Mouse (Mus musculus) heart, embryonic 11.5 days (tissue): ENCODE results near the gene Apol9b. TPM values are rescaled to one million over a fixed set of nuclear protein-coding genes. Genes with fewer than 3 reads are reported as not detected.
A peak's percentile ranks its signal among the peaks of the same experiment; 100 is the strongest.

Experiments used
- ATAC-seq: fragments of 200-750 bp; cut with Nextera tagmentation; replicated peaks from 2 replicates; pipeline ENCODE4 v1.8.0; 2017; ENCODE audit warnings: moderate library complexity; ENCODE audit not compliant: insufficient number of reproducible peaks, low FRiP score, low TSS enrichment
- H3K27ac ChIP-seq: fragments of 300-500 bp; sonication (generic); 2 replicates; pipeline ENCODE4 v1.5.1; 2014; ENCODE audit warnings: mild to moderate bottlenecking, low read depth, low read length
- H3K27me3 ChIP-seq: fragments of 300-500 bp; sonication (generic); 2 replicates; pipeline ENCODE4 v1.6.1; 2014; ENCODE audit warnings: mild to moderate bottlenecking, low read length, mixed read lengths; ENCODE audit not compliant: control insufficient read depth, insufficient read depth
- H3K36me3 ChIP-seq: fragments of 300-500 bp; sonication (generic); 2 replicates; pipeline ENCODE4 v1.6.1; 2014; ENCODE audit warnings: mild to moderate bottlenecking, low read length, moderate library complexity, mixed read lengths; ENCODE audit not compliant: control insufficient read depth, insufficient read depth
- H3K4me1 ChIP-seq: fragments of 300-500 bp; sonication (generic); 2 replicates; pipeline ENCODE4 v1.6.1; 2014; ENCODE audit warnings: low read length; ENCODE audit not compliant: control insufficient read depth, insufficient read depth
- H3K4me2 ChIP-seq: fragments of 300-500 bp; sonication (generic); 2 replicates; pipeline ENCODE4 v1.6.1; 2014; ENCODE audit warnings: mild to moderate bottlenecking, moderate library complexity
- H3K4me3 ChIP-seq: fragments of 300-500 bp; sonication (generic); 2 replicates; pipeline ENCODE4 v1.5.1; 2014; ENCODE audit warnings: low read depth, low read length
- H3K9ac ChIP-seq: fragments of 300-500 bp; sonication (generic); 2 replicates; pipeline ENCODE4 v1.6.1; 2014; ENCODE audit warnings: mild to moderate bottlenecking, low read depth, low read length, moderate library complexity
- H3K9me3 ChIP-seq: fragments of 300-500 bp; sonication (generic); replicated peaks from 2 replicates; pipeline ENCODE4 v1.6.1; 2016; ENCODE audit warnings: low read length; ENCODE audit not compliant: control insufficient read depth
- WGBS: fragments of 180-500 bp; shearing (Covaris S2); extraction: QIAGEN DNeasy Blood & Tissue Kit; methylation state at CpG from one replicate; pipeline ENCODE4 v1.1.7; 2014; ENCODE audit not compliant: insufficient replicate concordance; 5-methylcytosine and 5-hydroxymethylcytosine counted together
- polyA plus RNA-seq: library from polyadenylated mRNA; unstranded; fragments of >200 nt; fragmentation: Nextera tagmentation; extraction: Ambion mirVana; gene quantifications from 2 replicates; pipeline ENCODE4 v1.2.1, GENCODE M21; 2014

The Apol9b gene
- polyA plus RNA-seq, 1 experiment from 2014 or later = 0.11 TPM

GRCm38 (mm10) chr15:77763702-77764101 lies 34.9 kb downstream of the Apol9b start:
- Histone ChIP-seq H3K36me3 (peaks cover 69% of the 10 kb centered on the region), H3K4me1 (no peaks in the 10 kb centered on the region), H3K9me3 (no peaks in the 10 kb centered on the region), H3K27ac (no peak overlapping the region), H3K27me3 (no peaks in the 10 kb centered on the region), H3K4me2 (no peak overlapping the region), H3K4me3 (no peak overlapping the region), H3K9ac (no peak overlapping the region)
- no peak for ATAC-seq
- 93% methylated on average over 11 of the region's 11 CpGs for WGBS

DNA sequence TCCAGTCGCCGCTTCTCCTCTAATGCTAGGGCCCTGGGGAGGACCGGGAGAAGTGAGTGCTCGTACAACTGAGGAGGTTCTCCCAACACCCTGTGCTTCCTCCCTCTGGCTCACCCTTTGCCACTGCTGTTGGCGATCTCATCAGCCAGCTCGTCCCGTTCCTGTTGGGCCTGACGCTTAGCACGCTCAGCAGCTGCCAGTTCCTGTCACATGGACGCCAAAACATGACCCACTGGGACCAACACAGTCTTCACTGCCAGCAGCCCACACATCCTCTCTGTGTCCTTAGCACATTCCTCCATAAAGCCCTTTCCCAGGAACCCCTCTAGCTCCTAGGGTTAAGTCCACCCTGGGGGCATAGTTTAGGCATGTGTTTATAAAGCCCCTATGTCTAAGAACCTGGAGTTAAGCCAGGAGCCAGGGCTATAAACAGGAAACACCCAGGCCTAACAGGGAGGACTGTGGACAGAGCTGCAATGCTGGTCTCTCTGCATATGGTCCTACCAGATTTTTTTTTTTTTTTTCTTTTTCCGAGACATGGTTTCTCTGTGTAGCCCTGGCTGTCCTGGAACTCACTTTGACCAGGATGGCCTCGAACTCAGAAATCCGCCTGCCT lies 35.7 kb downstream of the Apol9b start:
- Histone ChIP-seq H3K9ac (no peak overlapping the region), H3K27ac (no peak overlapping the region), H3K27me3 (no peaks in the 10 kb centered on the region), H3K9me3 (no peaks in the 10 kb centered on the region), H3K4me3 (no peak overlapping the region), H3K4me1 (no peaks in the 10 kb centered on the region), H3K4me2 (no peak overlapping the region), H3K36me3 (peaks cover 77% of the 10 kb centered on the region)
- ATAC-seq = no peak
- 79% methylated on average over 13 of the region's 13 CpGs for WGBS

- Histone ChIP-seq H3K4me1 (no peaks in the 10 kb centered on the region), H3K36me3 (peaks cover 79% of the 10 kb centered on the region), H3K27ac (no peak overlapping the region), H3K4me2 (no peak overlapping the region), H3K9me3 (no peaks in the 10 kb centered on the region), H3K27me3 (no peaks in the 10 kb centered on the region), H3K4me3 (no peak overlapping the region), H3K9ac (no peak overlapping the region)
- no peak for ATAC-seq
- WGBS = 91% methylated on average over 16 of the region's 16 CpGs
These were observed 36.8 kb downstream of the Apol9b start for GRCm38 (mm10) chr15:77765484-77766093.

DNA sequence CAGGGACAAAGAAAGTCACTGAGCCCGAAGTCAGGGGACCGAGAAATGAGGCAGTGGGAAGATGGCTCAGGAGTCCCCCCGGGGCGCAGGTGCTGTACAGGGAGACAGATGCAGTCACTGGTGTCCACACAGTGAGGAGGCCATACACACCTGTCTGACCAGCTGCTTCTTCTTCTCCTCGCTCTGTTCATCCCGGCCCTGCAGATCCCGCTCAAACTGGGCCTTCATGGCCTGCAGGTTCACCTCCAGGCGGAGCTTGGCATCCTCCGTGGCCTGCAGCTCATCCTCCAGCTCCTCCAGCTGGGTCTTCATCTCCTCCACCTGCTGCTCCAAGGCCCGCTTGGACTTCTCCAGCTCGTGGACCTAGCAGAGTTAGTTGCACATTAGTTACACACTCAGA lies 38.1 kb downstream of the Apol9b start:
- WGBS = 91% methylated on average over 11 of the region's 11 CpGs
- no peak overlapping the region for H3K4me2 ChIP-seq
- H3K27me3 ChIP-seq = no peaks in the 10 kb centered on the region
- peaks cover 85% of the 10 kb centered on the region for H3K36me3 ChIP-seq
- no peak overlapping the region for H3K27ac ChIP-seq
- H3K4me3 ChIP-seq = no peak overlapping the region
- no peaks in the 10 kb centered on the region for H3K9me3 ChIP-seq
- ATAC-seq = no peak
- no peak overlapping the region for H3K9ac ChIP-seq
- no peaks in the 10 kb centered on the region for H3K4me1 ChIP-seq

- peaks cover 86% of the 10 kb centered on the region for H3K36me3 ChIP-seq
- H3K27ac ChIP-seq = no peak overlapping the region
- no peak overlapping the region for H3K9ac ChIP-seq
- H3K4me3 ChIP-seq = no peak overlapping the region
- no peaks in the 10 kb centered on the region for H3K9me3 ChIP-seq
- no peak for ATAC-seq
- 89% methylated on average over 5 of the region's 5 CpGs for WGBS
- no peaks in the 10 kb centered on the region for H3K4me1 ChIP-seq
- no peak overlapping the region for H3K4me2 ChIP-seq
- H3K27me3 ChIP-seq = no peaks in the 10 kb centered on the region
These were observed 41.5 kb downstream of the Apol9b start for GRCm38 (mm10) chr15:77770341-77770740.

GRCm38 (mm10) chr15:77770942-77771341 lies 42.1 kb downstream of the Apol9b start:
- ATAC-seq = no peak
- Histone ChIP-seq H3K9me3 (no peaks in the 10 kb centered on the region), H3K4me1 (no peaks in the 10 kb centered on the region), H3K4me2 (no peak overlapping the region), H3K36me3 (peaks cover 84% of the 10 kb centered on the region), H3K27ac (no peak overlapping the region), H3K27me3 (no peaks in the 10 kb centered on the region), H3K9ac (no peak overlapping the region), H3K4me3 (no peak overlapping the region)
- WGBS = 94% methylated on average over 9 of the region's 9 CpGs

DNA sequence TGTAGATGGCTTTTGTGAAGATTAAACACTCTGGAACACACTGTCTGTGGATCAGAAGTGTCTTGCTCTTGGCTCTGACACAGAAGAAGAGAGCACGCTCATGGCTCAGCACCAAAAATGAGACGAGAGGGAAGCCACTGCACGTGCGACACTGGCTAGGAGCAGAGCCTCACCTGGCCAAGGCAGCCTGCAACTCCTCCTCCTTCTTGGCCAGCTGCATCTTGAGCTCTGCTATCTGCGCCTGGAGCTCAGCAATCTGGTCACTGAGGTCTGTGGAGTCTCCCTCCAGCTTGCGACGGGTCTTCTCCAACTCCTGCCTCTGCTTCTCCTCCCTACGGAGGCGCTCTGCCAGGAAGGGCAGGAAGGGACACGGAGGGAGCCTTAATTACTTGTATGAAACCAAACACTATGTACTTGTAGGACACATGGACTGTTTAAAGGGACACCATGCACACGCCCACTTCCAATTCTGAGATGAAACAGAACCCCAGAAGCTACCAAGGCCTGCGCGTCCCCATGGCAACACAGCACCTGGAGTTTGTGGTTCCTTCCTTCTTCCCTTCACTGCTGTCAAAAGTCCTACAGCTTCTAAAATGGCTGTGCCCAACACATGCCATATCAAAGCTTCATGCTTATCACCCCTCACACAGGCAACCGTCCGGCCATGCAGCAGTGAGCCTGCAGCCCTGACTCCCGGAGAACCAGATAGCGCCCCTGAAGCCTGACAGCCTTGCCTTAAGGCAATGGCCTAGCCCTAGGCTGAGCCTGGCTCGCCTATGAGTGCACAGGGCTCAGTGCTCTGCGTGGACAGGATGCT lies 44.5 kb downstream of the Apol9b start:
- no peaks in the 10 kb centered on the region for H3K9me3 ChIP-seq
- H3K27me3 ChIP-seq = no peaks in the 10 kb centered on the region
- H3K36me3 ChIP-seq = peaks cover 77% of the 10 kb centered on the region
- 0 out of 2 replicates have a peak, but pooled peaks have one; percentile 10 for ATAC-seq
- H3K27ac ChIP-seq = no peak overlapping the region
- WGBS = 80% methylated on average over 19 of the region's 19 CpGs
- no peak overlapping the region for H3K4me3 ChIP-seq
- no peaks in the 10 kb centered on the region for H3K4me1 ChIP-seq
- H3K4me2 ChIP-seq = no peak overlapping the region
- no peak overlapping the region for H3K9ac ChIP-seq

- Histone ChIP-seq H3K4me1 (no peaks in the 10 kb centered on the region), H3K27ac (no peak overlapping the region), H3K9ac (no peak overlapping the region), H3K27me3 (no peaks in the 10 kb centered on the region), H3K4me2 (no peak overlapping the region), H3K36me3 (peaks cover 69% of the 10 kb centered on the region), H3K4me3 (no peak overlapping the region), H3K9me3 (no peaks in the 10 kb centered on the region)
- ATAC-seq = no peak
- 94% methylated on average over 10 of the region's 10 CpGs for WGBS
These were observed 45.5 kb downstream of the Apol9b start for GRCm38 (mm10) chr15:77774303-77774702.
